Mouse (Mus musculus): Measurements from ENCODE around the gene Rsrc1.

DNA sequence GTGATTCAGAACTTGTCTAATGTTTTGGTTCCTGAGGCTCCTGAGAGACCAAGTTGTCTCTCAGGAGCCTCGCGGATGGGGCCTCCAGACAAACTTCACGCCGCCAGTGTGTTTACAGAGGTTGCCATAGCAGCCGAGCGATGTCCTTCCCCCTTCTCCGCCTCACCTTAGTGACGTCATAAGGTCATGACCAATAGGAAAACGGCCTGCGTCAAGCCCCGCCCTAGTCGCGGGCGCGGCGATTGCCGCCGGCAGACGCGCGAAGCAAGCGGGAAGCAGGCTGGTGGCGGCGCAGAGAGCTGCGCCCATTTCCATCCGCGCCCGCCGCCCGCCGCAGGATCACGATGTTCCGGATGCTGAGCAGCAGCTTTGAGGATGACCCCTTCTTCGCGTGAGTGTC, 392.7 kb downstream of the Rsrc1 start, which contains the start of gene Mlf1:
- no peak for TF ChIP-seq CTCF (IDR thresholded peaks at IDR 0.05; ENCODE audit: low read depth)
- no peak for TF ChIP-seq EP300 (IDR thresholded peaks at IDR 0.05; ENCODE audit: low read depth)

Measured in heart, postnatal 0 days (tissue).